Mouse (Mus musculus): ENCODE data around the gene Acbd4.

GRCm38 (mm10) chr11:103115163-103116007 is 13.9 kb downstream of the Acbd4 start:
- TF ChIP-seq CTCF (IDR thresholded peaks at IDR 0.05; ENCODE audit: extremely low read depth, insufficient read depth, insufficient read length, insufficient replicate concordance) (no peak), POLR2A (IDR thresholded peaks at IDR 0.05; ENCODE audit: low read depth, low read length) (peak; percentile 61)

Data from spleen, adult 2 months (tissue).